Mouse (Mus musculus) intestine, embryonic 14.5 days (tissue): ENCODE results near the gene Plch1. TPM values are rescaled to one million over a fixed set of nuclear protein-coding genes. Genes with fewer than 3 reads are reported as not detected.

Source experiments
- ATAC-seq: fragments of 200-750 bp; cut with Nextera tagmentation; replicated peaks from 2 replicates; pipeline ENCODE4 v1.8.0; 2017; ENCODE audit warnings: low read depth, moderate number of reproducible peaks, moderate TSS enrichment, moderate library complexity; ENCODE audit not compliant: low FRiP score, low TSS enrichment
- DNase-seq: peaks from one replicate; pipeline ENCODE4 v3.0.0-alpha.2; 2018; ENCODE audit warnings: low spot score
- H3K27ac ChIP-seq: fragments of 300-500 bp; sonication (generic); 2 replicates; pipeline ENCODE4 v1.5.1; 2014; ENCODE audit warnings: low read depth, mild to moderate bottlenecking, control low read depth
- H3K27me3 ChIP-seq: fragments of 300-500 bp; sonication (generic); replicated peaks from 2 replicates; pipeline ENCODE4 v1.6.1; 2014; ENCODE audit warnings: low read length, control low read depth; ENCODE audit not compliant: control insufficient read depth, insufficient read depth
- H3K36me3 ChIP-seq: fragments of 300-500 bp; sonication (generic); 2 replicates; pipeline ENCODE4 v1.6.1; 2014; ENCODE audit warnings: low read length, control low read depth; ENCODE audit not compliant: control insufficient read depth, insufficient read depth
- H3K4me1 ChIP-seq: fragments of 300-500 bp; sonication (generic); replicated peaks from 2 replicates; pipeline ENCODE4 v1.6.1; 2014; ENCODE audit warnings: low read length, control low read depth, mixed read lengths; ENCODE audit not compliant: control insufficient read depth, insufficient read depth
- H3K4me2 ChIP-seq: fragments of 300-500 bp; sonication (generic); 2 replicates; pipeline ENCODE4 v1.6.1; 2014; ENCODE audit warnings: low read length
- H3K4me3 ChIP-seq: fragments of 300-500 bp; sonication (generic); 2 replicates; pipeline ENCODE4 v1.5.1; 2014; ENCODE audit warnings: low read depth, low read length, control low read depth, mixed read lengths
- H3K9ac ChIP-seq: fragments of 300-500 bp; sonication (generic); 2 replicates; pipeline ENCODE4 v1.6.1; 2014; ENCODE audit warnings: mild to moderate bottlenecking, low read length
- H3K9me3 ChIP-seq: fragments of 300-500 bp; sonication (generic); 2 replicates; pipeline ENCODE4 v1.6.1; 2016; ENCODE audit warnings: low read length, control low read depth; ENCODE audit not compliant: control insufficient read depth
- WGBS: fragments of 180-500 bp; shearing (Covaris S2); extraction: QIAGEN DNeasy Blood & Tissue Kit; methylation state at CpG from one replicate; pipeline ENCODE4 v1.1.7; 2014; 5-methylcytosine and 5-hydroxymethylcytosine counted together
- polyA plus RNA-seq: library from polyadenylated mRNA; unstranded; fragments of >200 nt; fragmentation: Nextera tagmentation; extraction: Ambion mirVana; gene quantifications from 2 replicates; pipeline ENCODE4 v1.2.1, GENCODE M21; 2014

Gene Plch1
- polyA plus RNA-seq, 1 experiment from 2014 or later = 10.5 TPM

DNA sequence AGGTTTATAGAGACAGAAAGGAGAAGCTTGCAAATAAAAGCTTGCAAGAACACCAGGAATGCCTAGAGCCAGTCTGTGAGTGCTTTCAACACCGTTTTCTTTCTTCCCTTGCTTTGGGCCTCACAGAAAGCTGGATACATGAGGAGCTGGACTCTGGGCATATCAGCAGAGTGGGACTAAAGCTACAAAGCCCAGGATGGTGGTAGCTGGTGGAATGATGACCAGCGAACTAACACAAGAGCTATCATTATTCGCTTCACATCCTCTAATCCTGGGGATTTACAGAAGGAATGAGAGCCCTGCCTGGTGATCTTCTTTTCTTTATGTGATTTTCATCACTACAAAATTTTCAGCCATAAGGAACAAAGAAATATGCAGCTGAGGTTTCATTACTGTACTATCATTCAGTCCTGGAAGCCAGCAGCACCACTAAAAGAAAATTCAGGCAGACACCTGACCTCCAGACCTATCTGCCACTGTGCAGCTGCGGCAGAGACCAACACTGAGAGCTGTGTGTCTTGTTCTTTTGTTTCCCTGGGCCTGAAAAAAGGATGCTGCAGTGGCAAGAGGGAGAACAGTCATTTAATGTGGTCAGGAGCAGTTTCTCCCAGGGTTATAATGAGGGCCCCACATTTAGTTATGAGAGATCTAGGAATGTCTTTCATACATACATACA, 172.5 kb downstream of the Plch1 start:
- H3K4me1 ChIP-seq = no peaks in the 10 kb centered on the region
- no peak overlapping the region for H3K27ac ChIP-seq
- H3K4me3 ChIP-seq = no peak overlapping the region
- DNase-seq = no peak
- H3K9me3 ChIP-seq = no peaks in the 10 kb centered on the region
- no peak for ATAC-seq
- 62% methylated on average over 4 of the region's 4 CpGs for WGBS
- H3K27me3 ChIP-seq = no peaks in the 10 kb centered on the region
- no peak overlapping the region for H3K4me2 ChIP-seq
- H3K9ac ChIP-seq = no peak overlapping the region
- no peaks in the 10 kb centered on the region for H3K36me3 ChIP-seq

DNA sequence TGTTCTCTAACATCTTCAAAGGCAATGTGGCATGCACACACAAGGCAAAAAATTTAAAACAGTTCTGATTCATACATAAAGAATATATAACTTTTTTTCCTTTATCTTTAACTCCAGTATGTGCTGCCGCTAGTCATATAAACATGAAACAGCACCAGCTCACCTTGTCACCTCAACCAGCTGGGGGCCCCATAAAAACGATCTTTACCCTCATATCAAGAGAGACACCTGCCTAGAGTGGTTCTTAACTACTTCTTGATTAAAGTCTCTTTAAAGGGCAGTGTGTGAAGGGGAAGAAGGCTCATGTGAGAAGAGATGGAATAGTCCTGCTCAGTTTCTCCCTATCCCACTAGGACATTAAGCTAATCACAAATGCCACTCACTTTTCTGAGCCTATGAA, 205.6 kb downstream of the Plch1 start:
- Histone ChIP-seq H3K27ac (no peak overlapping the region), H3K9ac (no peak overlapping the region), H3K9me3 (no peaks in the 10 kb centered on the region), H3K36me3 (no peaks in the 10 kb centered on the region), H3K4me3 (no peak overlapping the region), H3K4me2 (no peak overlapping the region), H3K27me3 (no peaks in the 10 kb centered on the region), H3K4me1 (no peaks in the 10 kb centered on the region)
- WGBS = 61% methylated on average over 2 of the region's 2 CpGs
- DNase-seq (no peak), ATAC-seq (no peak)

- Histone ChIP-seq H3K4me2 (no peak overlapping the region), H3K4me3 (no peak overlapping the region), H3K9me3 (no peaks in the 10 kb centered on the region), H3K36me3 (no peaks in the 10 kb centered on the region), H3K27ac (no peak overlapping the region), H3K27me3 (no peaks in the 10 kb centered on the region), H3K9ac (no peak overlapping the region), H3K4me1 (no peaks in the 10 kb centered on the region)
- WGBS = 89% methylated on average over 4 of the region's 4 CpGs
- DNase-seq = no peak
- no peak for ATAC-seq
These were observed 206.5 kb downstream of the Plch1 start for GRCm38 (mm10) chr3:63692727-63693126.

- H3K27ac ChIP-seq = no peak overlapping the region
These were observed 230.5 kb downstream of the Plch1 start for GRCm38 (mm10) chr3:63668779-63669178.

GRCm38 (mm10) chr3:63665307-63665706, 234.0 kb downstream of the Plch1 start:
- H3K4me2 ChIP-seq = no peak overlapping the region
- no peaks in the 10 kb centered on the region for H3K36me3 ChIP-seq
- no peaks in the 10 kb centered on the region for H3K27me3 ChIP-seq
- ATAC-seq = no peak
- no peak overlapping the region for H3K27ac ChIP-seq
- WGBS = 61% methylated on average over 3 of the region's 3 CpGs
- DNase-seq = no peak
- H3K9me3 ChIP-seq = no peaks in the 10 kb centered on the region
- no peak overlapping the region for H3K4me3 ChIP-seq
- H3K9ac ChIP-seq = no peak overlapping the region
- no peaks in the 10 kb centered on the region for H3K4me1 ChIP-seq

More at GRCm38 (mm10) chr3:63668779-63669178, 230.5 kb downstream of the Plch1 start:
- 42% methylated on average over 4 of the region's 4 CpGs for WGBS
- Histone ChIP-seq H3K4me2 (no peak overlapping the region), H3K9ac (no peak overlapping the region), H3K4me1 (no peaks in the 10 kb centered on the region), H3K4me3 (no peak overlapping the region), H3K36me3 (no peaks in the 10 kb centered on the region), H3K9me3 (no peaks in the 10 kb centered on the region), H3K27me3 (no peaks in the 10 kb centered on the region)
- no peak for ATAC-seq
- no peak for DNase-seq

- H3K27me3 ChIP-seq = no peaks in the 10 kb centered on the region
- H3K27ac ChIP-seq = no peak overlapping the region
- H3K9me3 ChIP-seq = no peaks in the 10 kb centered on the region
- 73% methylated on average over 6 of the region's 6 CpGs for WGBS
- H3K4me3 ChIP-seq = no peak overlapping the region
- H3K4me2 ChIP-seq = no peak overlapping the region
- no peaks in the 10 kb centered on the region for H3K4me1 ChIP-seq
- no peaks in the 10 kb centered on the region for H3K36me3 ChIP-seq
- ATAC-seq (no peak), DNase-seq (no peak)
- no peak overlapping the region for H3K9ac ChIP-seq
These were observed 234.6 kb downstream of the Plch1 start for GRCm38 (mm10) chr3:63664575-63665243.

Other genes starting within 250 kb of the Plch1 start
- 5.1 and 5.3 TPM in 2 replicates for gene E130311K13Rik, start 30.0 kb upstream of the Plch1 start, polyA plus RNA-seq
- 17.6 and 18.5 TPM in 2 replicates for gene Slc33a1, start 65.3 kb upstream of the Plch1 start, polyA plus RNA-seq
- gene Gmps, start 76.6 kb upstream of the Plch1 start, polyA plus RNA-seq = 49.5 and 52.0 TPM in 2 replicates
- gene Vmn2r1, start 182.1 kb upstream of the Plch1 start, polyA plus RNA-seq = 0.04 and 0.07 TPM in 2 replicates
- not detected in 2 replicates for gene Vmn2r2, start 242.5 kb upstream of the Plch1 start, polyA plus RNA-seq